Mouse (Mus musculus) embryonic facial prominence, embryonic 13.5 days (tissue): ENCODE results near the gene Ugt1a7c. TPM values are rescaled to one million over a fixed set of nuclear protein-coding genes. Genes with fewer than 3 reads are reported as not detected.
"Not testable (repeated sequence)": the region's sequence is repeated elsewhere in the genome, so short reads cannot be mapped to it uniquely, and the experiment has no call there.

Experiments
- ATAC-seq: fragments of 200-750 bp; cut with Nextera tagmentation; 2 replicates; pipeline ENCODE4 v1.8.0; 2017; ENCODE audit warnings: low read depth; ENCODE audit not compliant: insufficient number of reproducible peaks, insufficient read depth, low FRiP score, low TSS enrichment
- H3K27ac ChIP-seq: fragments of 300-500 bp; sonication (generic); 2 replicates; pipeline ENCODE4 v1.5.1; 2015; ENCODE audit warnings: moderate library complexity, mild to moderate bottlenecking, inconsistent platforms
- H3K27me3 ChIP-seq: fragments of 300-500 bp; sonication (generic); 2 replicates; pipeline ENCODE4 v1.6.1; 2015; ENCODE audit warnings: mild to moderate bottlenecking, inconsistent platforms
- H3K36me3 ChIP-seq: fragments of 300-500 bp; sonication (generic); 2 replicates; pipeline ENCODE4 v1.6.1; 2015; ENCODE audit warnings: mild to moderate bottlenecking, inconsistent platforms
- H3K4me1 ChIP-seq: fragments of 300-500 bp; sonication (generic); 2 replicates; pipeline ENCODE4 v1.6.1; 2015; ENCODE audit warnings: inconsistent platforms
- H3K4me2 ChIP-seq: fragments of 300-500 bp; sonication (generic); 2 replicates; pipeline ENCODE4 v1.6.1; 2015; ENCODE audit warnings: moderate library complexity, mild to moderate bottlenecking, inconsistent platforms
- H3K4me3 ChIP-seq: fragments of 300-500 bp; sonication (generic); 2 replicates; pipeline ENCODE4 v1.5.1; 2015; ENCODE audit warnings: mild to moderate bottlenecking, inconsistent platforms
- H3K9ac ChIP-seq: fragments of 300-500 bp; sonication (generic); 2 replicates; pipeline ENCODE4 v1.6.1; 2015; ENCODE audit warnings: mild to moderate bottlenecking, inconsistent platforms
- H3K9me3 ChIP-seq: fragments of 300-500 bp; sonication (generic); 2 replicates; pipeline ENCODE4 v1.6.1; 2016; ENCODE audit warnings: inconsistent platforms
- WGBS: fragments of 180-500 bp; shearing (Covaris S2); methylation state at CpG from one replicate; pipeline ENCODE4 v1.1.7; 2015; ENCODE audit warnings: mixed read lengths; 5-methylcytosine and 5-hydroxymethylcytosine counted together
- polyA plus RNA-seq: library from polyadenylated mRNA; unstranded; fragments of >200 nt; fragmentation: Nextera tagmentation; extraction: Ambion mirVana; gene quantifications from 2 replicates; pipeline ENCODE4 v1.2.1, GENCODE M21; 2015

Ugt1a7c gene
- polyA plus RNA-seq: 1.6 and 1.7 TPM in 2 replicates

DNA sequence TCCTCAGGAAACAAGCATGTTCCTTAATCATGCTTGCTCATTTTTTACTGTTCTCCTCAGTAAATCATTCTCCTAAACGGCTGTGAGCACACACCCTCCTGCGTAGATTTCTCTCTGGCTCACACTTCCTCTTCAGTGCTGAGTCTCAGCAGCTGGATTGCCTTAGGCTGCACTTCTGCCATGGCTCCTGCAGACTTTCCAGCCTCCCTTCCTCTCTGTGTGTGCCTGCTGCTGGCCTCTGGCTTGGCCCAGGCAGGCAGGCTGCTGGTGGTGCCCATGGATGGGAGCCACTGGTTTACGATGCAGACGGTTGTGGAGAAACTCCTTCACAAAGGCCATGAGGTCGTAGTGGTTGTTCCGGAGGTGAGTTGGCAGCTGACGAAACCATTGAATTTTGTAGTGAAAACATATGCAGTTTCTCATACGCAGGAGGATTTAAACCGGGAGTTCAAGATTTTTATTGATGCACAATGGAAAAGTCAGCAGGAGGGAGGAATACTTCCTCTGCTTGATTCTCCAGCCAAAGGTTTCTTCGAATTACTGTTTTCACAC lies at the start of gene Ugt1a7c:
Gene Ugt1a7c (plus strand): TSS at position 122 of the 552 bp plus-strand sequence.
- no peak for ATAC-seq
- peaks cover 6% of the 10 kb centered on the region for H3K4me1 ChIP-seq
- H3K9ac ChIP-seq: no peak within 1 kb of the TSS
- no peak within 1 kb of the TSS for H3K4me2 ChIP-seq
- no peaks in the 10 kb centered on the region for H3K9me3 ChIP-seq
- 40% methylated on average over 10 of the region's 10 CpGs for WGBS
- no peaks in the 10 kb centered on the region for H3K27me3 ChIP-seq
- no peaks in the 10 kb centered on the region for H3K36me3 ChIP-seq
- H3K4me3 ChIP-seq: no peak within 1 kb of the TSS
- peak within 1 kb of the TSS; percentile 79 for H3K27ac ChIP-seq

DNA sequence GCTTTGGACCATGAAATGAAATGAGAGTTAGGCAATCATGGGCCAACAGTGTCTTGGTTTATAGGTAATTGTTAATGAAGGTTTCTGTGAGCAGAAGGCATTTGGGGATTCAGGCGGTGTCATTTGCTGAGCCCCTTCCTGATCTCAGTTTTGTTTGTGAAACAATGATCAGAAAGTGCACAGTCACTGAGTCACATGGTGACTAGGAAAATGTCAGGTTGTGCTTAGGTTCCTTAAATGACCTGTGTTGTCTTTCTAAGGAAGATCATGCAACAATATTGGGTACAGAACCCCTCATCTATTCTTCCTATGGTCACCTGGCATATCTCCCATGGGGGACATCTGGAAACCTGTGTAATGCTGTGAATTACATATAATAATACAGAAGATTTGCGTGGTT lies 47.5 kb upstream of the Ugt1a7c start:
- H3K9ac ChIP-seq, H3K27ac ChIP-seq, ATAC-seq, H3K27me3 ChIP-seq, H3K9me3 ChIP-seq, H3K4me3 ChIP-seq, H3K4me1 ChIP-seq, H3K36me3 ChIP-seq, H3K4me2 ChIP-seq: not testable (repeated sequence)
- WGBS: 87% methylated on average over 2 of the region's 2 CpGs

DNA sequence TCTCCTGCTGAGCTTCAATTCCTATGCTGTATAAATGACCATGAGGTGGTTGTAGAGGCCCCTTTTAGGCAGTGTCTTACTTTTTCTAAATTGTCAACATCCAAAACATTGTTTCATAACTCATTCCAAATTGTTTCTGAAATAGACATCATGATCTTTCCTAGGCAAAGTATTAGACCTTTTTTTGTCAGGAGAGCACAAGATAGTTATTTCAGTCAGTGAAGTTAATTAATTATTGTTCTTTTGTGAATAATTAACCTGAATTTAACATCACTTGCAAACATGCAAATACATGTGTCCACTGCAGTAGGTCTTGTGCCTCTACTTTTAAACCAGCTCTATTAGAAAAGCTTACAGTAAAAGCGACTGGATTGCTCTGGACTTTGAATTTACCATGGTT lies 39.8 kb upstream of the Ugt1a7c start, which contains the start of gene Ugt1a10:
Gene Ugt1a10 (plus strand): TSS at position 301 of the 400 bp plus-strand sequence.
- Histone ChIP-seq H3K36me3 (no peaks in the 10 kb centered on the region), H3K4me2 (no peak within 1 kb of the TSS)

DNA sequence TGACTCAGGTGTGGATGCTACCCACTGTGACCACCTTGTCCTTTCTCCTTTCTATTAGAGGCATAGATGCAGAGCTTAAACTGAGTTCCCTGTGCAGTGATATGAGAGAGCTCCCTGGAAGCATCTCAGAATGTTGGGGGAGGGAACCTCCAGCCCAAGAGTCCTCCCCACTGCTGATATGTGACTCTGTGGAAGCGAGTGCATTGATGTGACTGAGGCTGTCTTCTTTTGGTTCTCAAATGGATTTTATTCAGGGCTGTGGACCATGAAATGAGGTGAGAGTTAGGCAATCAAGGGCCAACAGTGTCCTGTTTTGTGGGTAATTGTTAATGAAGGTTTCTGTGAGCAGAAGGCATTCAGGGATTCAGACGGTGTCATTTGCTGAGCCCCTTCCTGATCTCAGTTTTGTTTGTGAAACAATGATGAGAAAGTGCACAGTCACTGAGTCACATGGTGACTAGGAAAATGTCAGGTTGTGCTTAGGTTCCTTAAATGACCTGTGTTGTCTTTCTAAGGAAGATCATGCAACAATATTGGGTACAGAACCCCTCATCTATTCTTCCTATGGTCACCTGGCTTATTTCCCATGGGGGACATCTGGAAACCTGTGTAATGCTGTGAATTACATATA lies 28.3 kb upstream of the Ugt1a7c start:
- not testable (repeated sequence) for H3K36me3 ChIP-seq, H3K9me3 ChIP-seq, ATAC-seq, H3K4me2 ChIP-seq, H3K27ac ChIP-seq, H3K4me3 ChIP-seq, H3K9ac ChIP-seq, H3K27me3 ChIP-seq, H3K4me1 ChIP-seq
- 50% methylated on average over 1 of the region's 2 CpGs for WGBS

More for the DNA sequence above, 39.8 kb upstream of the Ugt1a7c start, which contains the start of gene Ugt1a10:
- no peaks in the 10 kb centered on the region for H3K4me1 ChIP-seq
- no peaks in the 10 kb centered on the region for H3K27me3 ChIP-seq
- whole genome bisulfite sequencing: 80% methylated on average over 1 of the region's 1 CpGs
- no peak for ATAC-seq
- no peak within 1 kb of the TSS for H3K9ac ChIP-seq
- H3K4me3 ChIP-seq: no peak within 1 kb of the TSS
- H3K9me3 ChIP-seq: no peaks in the 10 kb centered on the region
- H3K27ac ChIP-seq: no peak within 1 kb of the TSS

DNA sequence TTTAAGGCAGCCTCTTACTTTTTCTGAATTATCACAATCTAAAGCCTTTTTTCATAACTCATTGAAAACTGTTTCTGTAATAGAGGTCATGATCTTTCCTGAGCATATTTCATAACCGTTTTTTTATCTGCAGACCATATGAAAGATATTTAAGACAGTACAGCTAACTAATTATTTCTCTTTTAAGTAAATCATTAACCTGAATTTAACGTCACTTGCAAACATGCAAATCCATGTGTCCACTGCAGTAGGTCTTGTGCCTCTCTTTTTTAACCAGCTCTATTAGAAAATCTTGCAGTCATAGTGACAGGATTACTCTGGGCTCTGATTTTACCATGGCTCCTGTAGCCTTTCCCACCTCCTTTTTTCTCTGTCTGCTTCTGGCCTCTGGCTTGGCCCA lies 24.4 kb upstream of the Ugt1a7c start, which contains the start of gene Ugt1a9:
Gene Ugt1a9 (plus strand): TSS at position 306 of the 400 bp plus-strand sequence.
- ATAC-seq: no peak
- no peak within 1 kb of the TSS for H3K4me3 ChIP-seq
- no peak within 1 kb of the TSS for H3K27ac ChIP-seq
- no peaks in the 10 kb centered on the region for H3K27me3 ChIP-seq
- no peaks in the 10 kb centered on the region for H3K4me1 ChIP-seq
- no peaks in the 10 kb centered on the region for H3K36me3 ChIP-seq
- no peak within 1 kb of the TSS for H3K4me2 ChIP-seq
- H3K9ac ChIP-seq: no peak within 1 kb of the TSS
- no peaks in the 10 kb centered on the region for H3K9me3 ChIP-seq
- 76% methylated on average over 2 of the region's 2 CpGs for WGBS

DNA sequence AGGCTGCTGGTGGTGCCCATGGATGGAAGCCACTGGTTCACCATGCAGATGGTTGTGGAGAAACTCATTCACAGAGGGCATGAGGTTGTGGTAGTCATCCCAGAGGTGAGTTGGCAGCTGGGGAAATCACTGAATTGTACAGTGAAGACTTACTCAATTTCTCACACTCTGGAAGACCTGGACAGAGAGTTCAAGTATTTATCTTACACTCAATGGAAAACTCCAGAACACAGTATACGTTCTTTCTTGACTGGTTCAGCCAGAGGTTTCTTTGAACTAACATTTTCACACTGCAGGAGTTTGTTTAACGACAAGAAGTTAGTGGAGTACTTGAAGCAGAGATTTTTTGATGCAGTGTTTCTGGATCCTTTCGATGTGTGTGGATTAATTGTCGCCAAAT lies 24.0 kb upstream of the Ugt1a7c start:
- 84% methylated on average over 4 of the region's 4 CpGs for WGBS
- no peak for ATAC-seq
- H3K27ac ChIP-seq: no peak overlapping the region
- no peak overlapping the region for H3K9ac ChIP-seq
- no peaks in the 10 kb centered on the region for H3K9me3 ChIP-seq
- no peak overlapping the region for H3K4me3 ChIP-seq
- no peaks in the 10 kb centered on the region for H3K4me1 ChIP-seq
- no peaks in the 10 kb centered on the region for H3K36me3 ChIP-seq
- no peaks in the 10 kb centered on the region for H3K27me3 ChIP-seq
- no peak overlapping the region for H3K4me2 ChIP-seq

DNA sequence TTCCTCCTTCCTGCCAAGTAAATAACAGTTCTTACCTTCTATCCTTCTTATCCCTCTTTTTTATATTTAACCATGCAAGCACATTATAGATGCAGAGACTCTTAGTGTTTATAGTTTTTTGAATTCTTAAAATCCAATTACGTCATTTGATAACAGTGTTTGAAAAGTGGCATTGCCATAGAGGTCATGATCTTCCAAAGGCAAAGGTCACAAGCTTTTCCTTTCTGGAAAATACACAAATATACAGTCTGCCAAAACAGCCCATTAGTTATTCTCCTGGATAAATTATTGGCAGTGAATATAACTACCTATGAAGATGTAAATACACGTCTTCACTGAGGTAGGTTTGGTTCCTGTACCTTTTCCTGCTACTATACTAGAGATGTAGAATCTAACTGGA lies 20.4 kb upstream of the Ugt1a7c start:
- H3K4me3 ChIP-seq: no peak overlapping the region
- H3K27ac ChIP-seq: no peak overlapping the region
- no peaks in the 10 kb centered on the region for H3K36me3 ChIP-seq
- H3K9ac ChIP-seq: no peak overlapping the region
- H3K27me3 ChIP-seq: no peaks in the 10 kb centered on the region
- no peak overlapping the region for H3K4me2 ChIP-seq
- no peaks in the 10 kb centered on the region for H3K9me3 ChIP-seq
- 88% methylated on average over 2 of the region's 2 CpGs for whole genome bisulfite sequencing
- H3K4me1 ChIP-seq: no peaks in the 10 kb centered on the region
- no peak for ATAC-seq

DNA sequence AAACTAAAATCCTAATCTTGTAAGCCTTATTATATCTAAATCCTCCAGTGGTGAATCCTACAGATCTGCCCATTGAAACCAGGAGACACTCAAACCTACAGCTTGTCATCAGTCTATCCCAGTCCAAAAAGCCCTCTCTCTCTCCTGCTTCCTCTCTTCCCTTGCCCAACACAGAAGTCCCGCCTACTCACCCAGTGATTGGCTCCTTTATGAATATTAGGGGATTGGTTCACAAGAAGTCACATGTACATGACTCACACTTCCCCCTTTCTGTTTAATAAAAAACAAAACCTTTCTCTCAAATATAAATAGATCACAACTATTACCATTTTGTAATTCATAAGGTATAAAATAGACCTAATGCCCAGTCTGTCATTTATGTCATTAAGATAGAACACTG lies 17.7 kb upstream of the Ugt1a7c start:
- Histone ChIP-seq H3K4me1 (no peaks in the 10 kb centered on the region), H3K4me2 (no peak overlapping the region), H3K9ac (no peak overlapping the region), H3K9me3 (no peaks in the 10 kb centered on the region), H3K4me3 (no peak overlapping the region), H3K36me3 (no peaks in the 10 kb centered on the region), H3K27ac (no peak overlapping the region), H3K27me3 (no peaks in the 10 kb centered on the region)
- no peak for ATAC-seq
- 83% methylated on average over 1 of the region's 1 CpGs for WGBS

DNA sequence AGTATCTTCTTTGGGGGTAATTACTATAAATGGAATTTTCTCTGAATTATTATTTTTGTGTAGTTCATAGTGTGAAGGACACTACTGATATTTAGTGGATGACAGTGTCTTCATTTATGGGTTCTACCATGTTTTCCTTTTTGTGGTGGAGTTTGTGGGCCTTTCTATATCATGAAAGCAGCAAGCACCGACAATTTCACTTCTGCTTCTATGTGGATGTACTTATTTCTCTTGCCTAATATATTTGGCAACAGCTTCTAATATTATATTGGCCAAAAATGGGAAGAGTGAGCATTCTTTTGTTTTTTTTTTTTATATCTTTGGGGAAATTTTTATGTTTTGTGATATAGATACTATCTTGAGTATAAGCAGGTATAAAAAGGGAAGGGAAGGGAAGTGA lies 13.2 kb upstream of the Ugt1a7c start:
- Histone ChIP-seq H3K4me1 (no peaks in the 10 kb centered on the region), H3K36me3 (no peaks in the 10 kb centered on the region), H3K27me3 (no peaks in the 10 kb centered on the region), H3K9ac (no peak overlapping the region), H3K27ac (no peak overlapping the region), H3K4me3 (no peak overlapping the region), H3K4me2 (no peak overlapping the region), H3K9me3 (no peaks in the 10 kb centered on the region)
- WGBS: 96% methylated on average over 1 of the region's 1 CpGs
- ATAC-seq: no peak

DNA sequence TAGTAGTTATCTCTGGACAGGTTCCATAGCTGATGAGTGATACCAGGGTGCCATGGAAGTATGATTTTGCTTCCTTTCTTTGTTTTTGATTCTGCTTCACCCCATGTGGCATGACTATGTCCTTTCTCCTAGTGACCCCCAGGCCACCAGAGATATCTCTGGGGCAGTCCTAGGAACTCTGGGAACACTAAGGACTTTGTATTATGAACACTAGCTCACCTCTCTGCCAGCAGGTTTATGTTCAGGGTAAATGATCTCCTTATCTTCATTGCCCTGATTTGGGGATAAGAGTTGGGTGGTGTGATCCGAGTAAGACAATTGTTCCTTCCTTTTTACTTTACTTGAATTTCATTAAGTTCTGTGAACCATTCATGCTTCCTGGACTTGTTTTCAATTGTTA lies 8.7 kb upstream of the Ugt1a7c start:
- 57% methylated on average over 1 of the region's 1 CpGs for WGBS

DNA sequence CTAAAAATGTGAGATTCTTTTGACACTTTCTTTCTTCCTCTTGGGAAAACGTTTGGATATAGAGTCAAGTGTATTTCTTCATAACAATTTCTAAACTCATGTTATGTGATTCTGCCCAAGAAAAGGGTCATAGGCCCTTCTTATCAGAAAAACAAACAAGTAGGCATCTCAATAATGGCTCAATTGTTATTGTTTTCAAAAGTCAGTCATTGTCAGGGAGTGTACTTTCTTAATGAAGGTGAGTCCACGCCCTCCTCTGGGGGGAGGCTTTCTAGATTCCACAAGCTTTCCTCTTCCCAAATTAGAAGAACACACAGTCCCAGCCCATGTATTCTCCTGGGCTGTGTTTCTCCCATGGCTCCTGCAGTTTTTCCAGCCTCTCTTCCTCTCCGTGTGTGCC lies 7.3 kb upstream of the Ugt1a7c start, which contains the start of gene Ugt1a8:
Gene Ugt1a8 (plus strand): TSS at position 301 of the 400 bp plus-strand sequence.
- H3K27ac ChIP-seq: no peak within 1 kb of the TSS
- no peaks in the 10 kb centered on the region for H3K36me3 ChIP-seq
- no peak within 1 kb of the TSS for H3K9ac ChIP-seq
- H3K4me3 ChIP-seq: no peak within 1 kb of the TSS
- WGBS: 82% methylated on average over 3 of the region's 3 CpGs
- H3K4me1 ChIP-seq: no peaks in the 10 kb centered on the region
- ATAC-seq: no peak
- H3K27me3 ChIP-seq: no peaks in the 10 kb centered on the region
- H3K4me2 ChIP-seq: no peak within 1 kb of the TSS
- no peaks in the 10 kb centered on the region for H3K9me3 ChIP-seq

More for the DNA sequence above, 8.7 kb upstream of the Ugt1a7c start:
- Histone ChIP-seq H3K36me3 (no peaks in the 10 kb centered on the region), H3K9me3 (no peaks in the 10 kb centered on the region), H3K4me1 (no peaks in the 10 kb centered on the region), H3K27ac (no peak overlapping the region), H3K9ac (no peak overlapping the region), H3K27me3 (no peaks in the 10 kb centered on the region), H3K4me3 (no peak overlapping the region), H3K4me2 (no peak overlapping the region)
- ATAC-seq: no peak

DNA sequence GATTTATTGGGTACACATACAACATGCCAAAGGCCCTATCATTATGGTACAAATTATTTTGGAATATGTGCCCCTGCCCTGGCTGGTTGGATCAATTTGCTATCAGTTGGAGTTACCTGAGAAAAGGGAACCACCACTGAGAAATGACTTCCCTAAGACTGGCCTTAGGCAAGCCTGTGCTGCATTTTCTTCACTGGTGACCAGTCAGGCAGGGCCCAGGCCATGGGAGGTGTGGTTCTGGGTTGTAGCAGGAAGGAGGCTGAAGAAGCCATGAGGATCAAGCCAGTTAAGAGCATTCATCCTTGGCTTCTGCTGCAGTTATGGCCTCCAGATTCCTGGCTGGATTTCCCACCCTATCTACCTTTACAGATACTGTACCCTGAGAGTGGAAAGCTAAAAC lies 2.5 kb upstream of the Ugt1a7c start:
- Histone ChIP-seq H3K27me3 (no peaks in the 10 kb centered on the region), H3K4me2 (no peak overlapping the region), H3K36me3 (no peaks in the 10 kb centered on the region), H3K4me1 (peaks cover 6% of the 10 kb centered on the region), H3K9ac (no peak overlapping the region), H3K4me3 (no peak overlapping the region), H3K9me3 (no peaks in the 10 kb centered on the region), H3K27ac (no peak overlapping the region)
- ATAC-seq: no peak
